Mouse (Mus musculus): ENCODE data around the gene Tyk2.

DNA sequence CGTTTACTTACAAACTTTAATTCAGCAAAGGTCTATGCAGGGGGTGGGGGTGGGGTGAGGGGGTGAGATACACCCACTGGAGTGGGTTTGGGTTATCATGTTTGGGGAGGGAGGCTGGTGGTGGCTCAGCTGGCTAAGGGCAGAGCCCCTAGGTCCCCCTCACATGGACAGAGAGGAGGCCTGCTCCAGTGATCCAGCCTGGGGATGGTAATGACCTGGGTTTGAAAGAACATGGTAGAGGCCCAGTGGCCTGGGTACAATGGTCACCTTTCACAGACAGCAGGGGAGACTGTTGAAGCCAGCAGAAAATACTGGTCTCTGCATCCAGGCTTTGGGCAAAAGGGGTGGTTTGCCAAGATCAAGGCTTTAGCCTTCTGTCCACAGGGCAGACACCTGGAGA is 56.9 kb downstream of the Tyk2 start:
- TF ChIP-seq EP300 (IDR thresholded peaks at IDR 0.05; ENCODE audit: low read depth) (no peak), CTCF (IDR thresholded peaks at IDR 0.05; ENCODE audit: low read depth) (no peak)

Data from liver, postnatal 0 days (tissue).